Mouse (Mus musculus) ES-Bruce4 (cell line): ENCODE measurements around the gene Foxn1. TPM values are rescaled to one million over a fixed set of nuclear protein-coding genes. Genes with fewer than 3 reads are reported as not detected.

Experiments
- H3K27ac ChIP-seq: 2 replicates; pipeline ENCODE4 v1.5.1; 2012; ENCODE audit warnings: low read length, inconsistent platforms; ENCODE audit not compliant: insufficient read depth
- H3K27me3 ChIP-seq: 2 replicates; pipeline ENCODE4 v1.6.1; 2012; ENCODE audit warnings: mild to moderate bottlenecking, low read length, inconsistent platforms; ENCODE audit not compliant: control insufficient read depth, poor library complexity, insufficient read depth, severe bottlenecking
- H3K36me3 ChIP-seq: 2 replicates; pipeline ENCODE4 v1.6.1; 2012; ENCODE audit warnings: inconsistent platforms, mild to moderate bottlenecking, low read length, moderate library complexity; ENCODE audit not compliant: control insufficient read depth, poor library complexity, insufficient read depth, severe bottlenecking
- H3K4me1 ChIP-seq: one replicate; pipeline ENCODE4 v1.8.1; 2011; ENCODE audit warnings: low read length; ENCODE audit not compliant: control insufficient read depth, insufficient read depth
- H3K4me3 ChIP-seq: 2 replicates; pipeline ENCODE4 v1.5.1; 2011; ENCODE audit warnings: low read depth, mild to moderate bottlenecking, low read length
- H3K9ac ChIP-seq: 2 replicates; pipeline ENCODE4 v1.6.1; 2012; ENCODE audit warnings: low read depth, mild to moderate bottlenecking, inconsistent platforms; ENCODE audit not compliant: poor library complexity, severe bottlenecking
- H3K9me3 ChIP-seq: replicated peaks from 2 replicates; pipeline ENCODE4 v1.6.1; 2012; ENCODE audit warnings: mild to moderate bottlenecking, low read length, inconsistent platforms; ENCODE audit not compliant: control insufficient read depth, poor library complexity, insufficient read depth, severe bottlenecking
- CTCF ChIP-seq: IDR thresholded peaks from one replicate; pipeline ENCODE4 v1.8.1; 2011; ENCODE audit warnings: low read depth, low read length
- EP300 ChIP-seq: IDR thresholded peaks from 2 replicates; pipeline ENCODE4 v1.6.1; 2011; ENCODE audit warnings: low read depth, low read length; ENCODE audit not compliant: insufficient read depth
- POLR2A ChIP-seq: IDR thresholded peaks from one replicate; pipeline ENCODE4 v1.8.1; 2011; ENCODE audit warnings: low read length; ENCODE audit not compliant: insufficient read depth
- polyA plus RNA-seq: library from polyadenylated mRNA; stranded (reverse); fragments of >200 nt; gene quantifications from 2 replicates; pipeline ENCODE4 v1.2.4, GENCODE M21; 2011; ENCODE audit warnings: low read depth; ENCODE audit not compliant: missing spikeins, insufficient read depth, insufficient read length

The Foxn1 gene
- not detected in 2 replicates for polyA plus RNA-seq

- H3K36me3 ChIP-seq: no peaks in the 10 kb centered on the region
- H3K27ac ChIP-seq: no peak within 1 kb of the TSS
- no peak within 1 kb of the TSS for H3K9ac ChIP-seq
- no peak within 1 kb of the TSS for H3K4me3 ChIP-seq
- TF ChIP-seq POLR2A (no peak), EP300 (no peak), CTCF (no peak)
- no peaks in the 10 kb centered on the region for H3K9me3 ChIP-seq
- peaks cover 3% of the 10 kb centered on the region for H3K4me1 ChIP-seq
- no peaks in the 10 kb centered on the region for H3K27me3 ChIP-seq
Observed at GRCm38 (mm10) chr11:78386508-78387043, at the start of gene Foxn1. Gene Foxn1, minus strand, starts transcription at chr11:78386558.

- peak; percentile 79 for TF ChIP-seq CTCF
- TF ChIP-seq POLR2A: no peak
- H3K4me1 ChIP-seq: no peaks in the 10 kb centered on the region
- no peaks in the 10 kb centered on the region for H3K36me3 ChIP-seq
- H3K9me3 ChIP-seq: no peaks in the 10 kb centered on the region
- no peaks in the 10 kb centered on the region for H3K27me3 ChIP-seq
- H3K9ac ChIP-seq: peak overlapping the region; percentile 12; the same call in 1 of the 2 replicates
- H3K4me3 ChIP-seq: peak overlapping the region; percentile 31
- H3K27ac ChIP-seq: peak overlapping the region; percentile 46
Observed at GRCm38 (mm10) chr11:78435776-78436349, 49.5 kb upstream of the Foxn1 start.

GRCm38 (mm10) chr11:78434052-78434451, 47.7 kb upstream of the Foxn1 start:
- H3K36me3 ChIP-seq: no peaks in the 10 kb centered on the region
- H3K9me3 ChIP-seq: no peaks in the 10 kb centered on the region
- H3K27me3 ChIP-seq: no peaks in the 10 kb centered on the region
- H3K4me3 ChIP-seq: no peak overlapping the region
- no peak overlapping the region for H3K9ac ChIP-seq
- H3K4me1 ChIP-seq: no peaks in the 10 kb centered on the region
- TF ChIP-seq CTCF (no peak), EP300 (no peak), POLR2A (no peak)
- no peak overlapping the region for H3K27ac ChIP-seq

GRCm38 (mm10) chr11:78431176-78431575, 44.8 kb upstream of the Foxn1 start:
- Histone ChIP-seq H3K9ac (no peak overlapping the region), H3K36me3 (no peaks in the 10 kb centered on the region), H3K27me3 (no peaks in the 10 kb centered on the region), H3K4me1 (peaks cover 3% of the 10 kb centered on the region), H3K4me3 (no peak overlapping the region), H3K27ac (no peak overlapping the region), H3K9me3 (no peaks in the 10 kb centered on the region)
- TF ChIP-seq POLR2A (no peak), EP300 (no peak), CTCF (no peak)

- Histone ChIP-seq H3K27me3 (no peaks in the 10 kb centered on the region), H3K4me1 (peaks cover 3% of the 10 kb centered on the region), H3K36me3 (no peaks in the 10 kb centered on the region), H3K9me3 (no peaks in the 10 kb centered on the region), H3K4me3 (no peak overlapping the region), H3K9ac (no peak overlapping the region), H3K27ac (no peak overlapping the region)
- TF ChIP-seq CTCF: no peak
- no peak for TF ChIP-seq EP300
- no peak for TF ChIP-seq POLR2A
Observed at GRCm38 (mm10) chr11:78430195-78430878, 44.0 kb upstream of the Foxn1 start.

- TF ChIP-seq POLR2A (no peak), CTCF (peak; percentile 25)
- no peaks in the 10 kb centered on the region for H3K27me3 ChIP-seq
- H3K27ac ChIP-seq: no peak overlapping the region
Observed at GRCm38 (mm10) chr11:78428309-78428708, 42.0 kb upstream of the Foxn1 start.

More at GRCm38 (mm10) chr11:78428309-78428708, 42.0 kb upstream of the Foxn1 start:
- Histone ChIP-seq H3K9ac (no peak overlapping the region), H3K4me1 (peaks cover 3% of the 10 kb centered on the region), H3K36me3 (no peaks in the 10 kb centered on the region), H3K9me3 (no peaks in the 10 kb centered on the region), H3K4me3 (no peak overlapping the region)
